Mouse (Mus musculus) stomach, postnatal 0 days (tissue): ENCODE results near the gene Alcam.

Experiments
- CTCF ChIP-seq: IDR thresholded peaks from 2 replicates; pipeline ENCODE4 v1.5.1; 2016; ENCODE audit warnings: antibody characterized with exemption, low read depth, mild to moderate bottlenecking, moderate library complexity
- EP300 ChIP-seq: optimal IDR thresholded peaks from 2 replicates; pipeline ENCODE3; 2016; ENCODE audit warnings: antibody characterized with exemption

DNA sequence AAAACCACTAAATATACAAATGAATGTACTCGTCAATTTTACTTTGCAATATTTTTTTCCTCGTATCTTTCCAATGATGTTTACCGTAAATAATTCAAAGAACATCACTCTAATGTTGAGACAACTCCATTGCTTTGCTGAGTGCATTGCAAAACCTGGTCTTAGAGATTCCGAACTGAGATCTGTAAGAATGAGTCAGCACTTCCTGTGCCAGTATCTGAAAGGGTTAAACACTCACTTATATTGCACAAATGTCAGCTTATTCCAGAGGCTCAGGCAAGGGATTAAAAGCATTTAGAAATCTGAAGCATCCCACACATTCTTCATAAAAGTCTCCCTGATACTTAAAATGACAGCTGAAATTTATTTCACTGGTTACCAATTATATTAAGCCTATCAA is 188.8 kb downstream of the Alcam start:
- no peak for TF ChIP-seq CTCF
- no peak for TF ChIP-seq EP300
